Mouse (Mus musculus): ENCODE measurements at regions not wholly inside any gene's neighbourhood (a gene's known extent, or its start where the extent isn't known, plus 50 kb on each side); places are given as distances from the start of the nearest gene placed in this dataset.
A peak's percentile ranks its signal among the peaks of the same experiment; 100 is the strongest.

DNA sequence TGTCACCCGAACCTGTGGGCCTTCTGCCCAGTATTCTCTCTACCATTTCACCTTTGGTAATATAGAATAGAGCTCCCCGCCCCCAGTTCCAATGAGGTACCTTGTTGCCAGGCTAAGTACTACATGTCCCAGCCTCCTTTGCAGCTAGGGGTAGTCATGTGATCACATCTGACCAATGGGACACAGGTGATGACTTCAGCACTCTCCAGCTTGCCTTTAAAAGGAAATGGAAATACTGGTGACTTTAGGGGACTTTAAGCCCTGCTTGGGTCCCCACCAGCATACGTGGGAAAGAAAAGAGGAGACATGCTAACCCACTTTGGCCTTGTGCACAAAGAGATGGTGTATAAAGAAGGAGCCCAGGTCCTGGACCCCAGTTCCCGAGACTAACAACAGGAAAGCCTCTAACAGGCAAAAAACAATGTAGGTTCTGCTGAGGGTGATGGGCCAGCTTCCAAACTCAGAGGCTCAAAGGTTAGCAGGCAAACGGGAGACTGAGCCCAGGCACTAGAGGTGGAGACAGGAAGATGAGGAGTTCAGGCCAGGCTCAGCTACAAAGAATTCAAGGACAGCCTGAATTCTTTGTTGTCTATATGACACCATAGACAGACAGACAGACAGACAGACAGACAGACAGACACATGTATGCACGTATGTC is 103.5 kb downstream of the 1700001O22Rik start:
- Histone ChIP-seq H3K4me2 (ENCODE audit: insufficient read depth, low read depth, poor library complexity, severe bottlenecking) (no peak overlapping the region), H3K4me1 (ENCODE audit: control insufficient read depth in 1 of 2, insufficient read depth in 2 of 2) (peaks cover 2 to 10% of the 10 kb centered on the region in 2 experiments; a peak in 2 of 4 replicates), H3K27me3 (replicated peaks) (peaks cover 5% of the 10 kb centered on the region), H3K9ac (ENCODE audit: insufficient read depth, low read depth) (no peak overlapping the region), H3K79me2 (replicated peaks; ENCODE audit: control insufficient read depth, extremely low read depth, insufficient read depth, poor library complexity, severe bottlenecking) (no peaks in the 10 kb centered on the region), H3K9me3 (replicated peaks; ENCODE audit: low read length) (peaks cover 6% of the 10 kb centered on the region), H3K36me3 (replicated peaks in 1 of 2; ENCODE audit: control insufficient read depth in 1 of 2, insufficient read depth in 1 of 2, low read length in 1 of 2) (no peaks in the 10 kb centered on the region), H3K27ac (ENCODE audit: insufficient read depth, low read depth) (no peak overlapping the region), H3K4me3 (replicated peaks in 1 of 3; ENCODE audit: low read depth in 2 of 3, low read length in 2 of 3, poor library complexity in 1 of 3) (peak overlapping the region in 1 of 3 experiments; percentile 34)
- in situ Hi-C loops (cut with MboI; ENCODE audit: low pct_ligation_motif_present, low pct_unique_long_range_greater_than_20kb, low sequenced_read_pairs) (no loop called here), dilution Hi-C loops (cut with MboI; ENCODE audit: extremely low pct_ligation_motif_present, extremely low pct_unique_long_range_greater_than_20kb, low sequenced_read_pairs) (no loop called here)
- DNase-seq (ENCODE audit: extremely low read depth): peak; percentile 87
- TF ChIP-seq E2F4 (IDR thresholded peaks at IDR 0.05; ENCODE audit: insufficient replicate concordance, low read depth, low read length) (no peak), POLR2A (IDR thresholded peaks at IDR 0.05; ENCODE audit: low read depth, low read length) (peak; percentile 45; the same call in 1 of the 2 replicates), CHD2 (IDR thresholded peaks at IDR 0.05; ENCODE audit: low read length) (peak; percentile 85), MEF2A (IDR thresholded peaks at IDR 0.05; ENCODE audit: borderline replicate concordance, low read depth, low read length) (no peak), JUN (IDR thresholded peaks at IDR 0.05; ENCODE audit: insufficient read depth, low read depth, low read length) (peak; percentile 59), SIN3A (IDR thresholded peaks at IDR 0.05; ENCODE audit: low read length) (0 out of 2 replicates have a peak, but pooled peaks have one; percentile 34), ELF1 (IDR thresholded peaks at IDR 0.05; ENCODE audit: low read depth, low read length) (peak; percentile 76), MYC (IDR thresholded peaks at IDR 0.05; ENCODE audit: low read depth, low read length) (no peak), ZC3H11A (IDR thresholded peaks at IDR 0.05; ENCODE audit: low read depth, low read length) (no peak), JUND (conservative IDR thresholded peaks at IDR 0.05; ENCODE audit: low read depth, low read length) (0 out of 2 replicates have a peak, but pooled peaks have one; percentile 49), ZKSCAN1 (IDR thresholded peaks at IDR 0.05; ENCODE audit: borderline replicate concordance, low read depth, low read length) (no peak), HCFC1 (IDR thresholded peaks at IDR 0.05; ENCODE audit: low read depth, low read length) (peak; percentile 97), MAFK (IDR thresholded peaks at IDR 0.05; ENCODE audit: insufficient replicate concordance, low read length) (peak; percentile 100), MAX (IDR thresholded peaks at IDR 0.05; ENCODE audit: low read length) (peak; percentile 72), KAT2A (IDR thresholded peaks at IDR 0.05; ENCODE audit: insufficient replicate concordance, low read length) (peak; percentile 89; the same call in 1 of the 2 replicates), USF1 (IDR thresholded peaks at IDR 0.05; ENCODE audit: low read depth, low read length) (peak; percentile 94), GABPA (IDR thresholded peaks at IDR 0.05; ENCODE audit: insufficient replicate concordance, low read depth, low read length) (peak; percentile 9; the same call in 1 of the 2 replicates), MAZ (IDR thresholded peaks at IDR 0.05; ENCODE audit: low read depth, low read length) (no peak), USF2 (conservative IDR thresholded peaks at IDR 0.05; ENCODE audit: low read depth, low read length) (peak; percentile 94), TBP (conservative IDR thresholded peaks at IDR 0.05; ENCODE audit: low read depth, low read length) (peak; percentile 64; the same call in 1 of the 2 replicates)

Data from CH12.LX (cell line).